Mouse (Mus musculus) bone marrow, adult 2 months (tissue): Measurements from ENCODE around the gene Gnat1. TPM values are rescaled to one million over a fixed set of nuclear protein-coding genes. Genes with fewer than 3 reads are reported as not detected.

ENCODE experiments used
- H3K27ac ChIP-seq: fragments of 200-500 bp; 2 replicates; pipeline ENCODE4 v1.5.1; 2012; ENCODE audit warnings: low read depth, mild to moderate bottlenecking, control low read depth, inconsistent platforms, low read length; ENCODE audit not compliant: control insufficient read depth, poor library complexity, insufficient read depth
- H3K4me1 ChIP-seq: fragments of 200-500 bp; 2 replicates; pipeline ENCODE4 v1.6.1; 2011; ENCODE audit warnings: low read length; ENCODE audit not compliant: control insufficient read depth, insufficient read depth
- H3K4me3 ChIP-seq: fragments of 200-500 bp; replicated peaks from 2 replicates; pipeline ENCODE3; 2011; ENCODE audit warnings: mild to moderate bottlenecking, low read depth, low read length, control low read depth; ENCODE audit not compliant: control insufficient read depth
- CTCF ChIP-seq: fragments of 200-500 bp; IDR thresholded peaks from 2 replicates; pipeline ENCODE4 v1.5.1; 2011; ENCODE audit warnings: low read length, control low read depth; ENCODE audit not compliant: control insufficient read depth, insufficient read depth
- POLR2A ChIP-seq: fragments of 200-500 bp; IDR thresholded peaks from 2 replicates; pipeline ENCODE4 v1.6.1; 2011; ENCODE audit warnings: low read depth, mild to moderate bottlenecking, control low read depth, low read length, borderline replicate concordance; ENCODE audit not compliant: control insufficient read depth
- WGBS: fragments of 180-500 bp; shearing (Covaris S2); methylation state at CpG from one replicate; pipeline ENCODE4 v1.1.7; 2018; 5-methylcytosine and 5-hydroxymethylcytosine counted together
- polyA plus RNA-seq: library from polyadenylated mRNA; stranded (reverse); fragments of >200 nt; gene quantifications from 2 replicates; pipeline ENCODE4 v1.2.4, GENCODE M21; 2011; ENCODE audit warnings: low replicate concordance; ENCODE audit not compliant: missing spikeins, insufficient read depth, insufficient read length

The Gnat1 gene
- polyA plus RNA-seq, 1 experiment = not detected

GRCm38 (mm10) chr9:107662342-107662741 is 17.2 kb downstream of the Gnat1 start:
- 75% methylated on average over 8 of the region's 8 CpGs for WGBS
- Histone ChIP-seq H3K27ac (no peak overlapping the region), H3K4me3 (no peak overlapping the region), H3K4me1 (no peaks in the 10 kb centered on the region)
- TF ChIP-seq CTCF (no peak), POLR2A (no peak)

DNA sequence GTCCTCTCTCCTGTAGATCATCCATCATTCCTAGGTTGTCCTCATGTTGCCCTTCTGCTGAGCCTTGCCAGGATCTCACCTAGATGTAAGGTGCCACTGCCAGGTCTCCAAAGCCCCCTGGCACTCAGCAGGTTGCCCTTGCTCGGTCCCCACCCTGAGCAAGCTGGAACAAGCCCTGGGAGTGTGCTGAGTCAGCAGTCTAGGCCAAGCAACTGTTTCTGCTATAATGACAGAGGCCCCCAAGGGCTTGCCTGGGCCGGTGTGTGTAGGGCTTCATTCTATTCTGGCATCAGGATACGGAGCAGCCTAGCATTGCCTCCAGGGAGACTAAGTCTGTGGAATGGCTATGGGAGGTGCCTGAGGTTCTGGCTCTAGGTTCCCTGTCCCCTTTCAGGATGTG is 18.7 kb downstream of the Gnat1 start:
- TF ChIP-seq POLR2A (no peak), CTCF (no peak)
- Histone ChIP-seq H3K4me1 (no peaks in the 10 kb centered on the region), H3K4me3 (no peak overlapping the region), H3K27ac (no peak overlapping the region)
- 73% methylated on average over 3 of the region's 3 CpGs for WGBS

GRCm38 (mm10) chr9:107659961-107660360 is 19.6 kb downstream of the Gnat1 start:
- H3K4me3 ChIP-seq = no peak overlapping the region
- 76% methylated on average over 3 of the region's 3 CpGs for WGBS
- H3K4me1 ChIP-seq = no peaks in the 10 kb centered on the region
- H3K27ac ChIP-seq = no peak overlapping the region
- TF ChIP-seq POLR2A = no peak
- TF ChIP-seq CTCF = no peak

- Histone ChIP-seq H3K4me3 (no peak overlapping the region), H3K27ac (no peak overlapping the region), H3K4me1 (no peaks in the 10 kb centered on the region)
- 87% methylated on average over 10 of the region's 10 CpGs for WGBS
- TF ChIP-seq CTCF (no peak), POLR2A (no peak)
Observed at GRCm38 (mm10) chr9:107659551-107659950, 20.0 kb downstream of the Gnat1 start.

GRCm38 (mm10) chr9:107658096-107658495 is 21.4 kb downstream of the Gnat1 start:
- no peak for TF ChIP-seq POLR2A
- no peak for TF ChIP-seq CTCF
- Histone ChIP-seq H3K4me1 (no peaks in the 10 kb centered on the region), H3K27ac (no peak overlapping the region), H3K4me3 (no peak overlapping the region)
- 79% methylated on average over 6 of the region's 6 CpGs for WGBS

- Histone ChIP-seq H3K4me1 (no peaks in the 10 kb centered on the region), H3K27ac (no peak overlapping the region), H3K4me3 (no peak overlapping the region)
- WGBS = 67% methylated on average over 5 of the region's 5 CpGs
- TF ChIP-seq CTCF = no peak
- TF ChIP-seq POLR2A = no peak
Observed at GRCm38 (mm10) chr9:107657144-107657543, 22.4 kb downstream of the Gnat1 start.

DNA sequence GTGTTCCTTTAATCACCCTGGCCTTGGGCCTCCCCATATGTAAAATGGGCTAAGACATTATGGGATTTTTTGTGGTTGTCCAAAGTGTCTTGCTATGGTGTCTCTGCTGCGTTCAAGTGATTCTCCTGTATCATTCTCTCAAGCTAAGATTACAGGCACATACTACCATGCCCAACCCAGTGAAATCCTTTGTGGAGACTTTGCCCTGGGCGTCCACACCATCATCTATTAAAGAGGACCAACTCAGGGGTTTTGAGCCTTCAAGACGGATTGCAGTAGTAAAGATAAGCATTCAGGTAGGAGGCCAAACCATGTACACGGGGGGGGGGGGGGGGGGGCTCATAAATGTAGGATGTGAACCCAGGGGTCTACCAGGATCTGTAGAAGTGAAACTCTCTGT is 24.9 kb downstream of the Gnat1 start:
- 57% methylated on average over 4 of the region's 4 CpGs for WGBS

DNA sequence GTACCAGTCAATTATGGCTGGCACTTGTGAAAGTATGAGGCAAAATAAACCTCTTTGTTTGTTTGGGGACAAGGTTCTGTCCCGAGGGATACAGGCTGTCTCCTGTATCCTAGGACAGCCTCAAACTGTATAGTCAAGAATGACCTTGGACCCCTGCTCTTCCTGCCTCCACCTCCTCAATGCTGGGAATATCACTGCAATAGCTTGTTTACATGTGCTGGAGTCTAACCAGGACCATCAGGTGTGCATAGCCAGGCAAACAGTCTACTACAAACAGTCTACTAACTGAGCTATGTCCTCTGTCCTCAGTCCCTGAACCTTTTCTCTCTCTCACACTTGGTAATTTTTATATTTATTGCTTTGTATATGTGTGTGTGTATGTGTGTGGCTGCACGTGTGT is 26.0 kb downstream of the Gnat1 start:
- Histone ChIP-seq H3K4me1 (no peaks in the 10 kb centered on the region), H3K4me3 (no peak overlapping the region), H3K27ac (no peak overlapping the region)
- TF ChIP-seq POLR2A (no peak), CTCF (no peak)
- WGBS = 72% methylated on average over 2 of the region's 2 CpGs

More for the DNA sequence above, 24.9 kb downstream of the Gnat1 start:
- Histone ChIP-seq H3K27ac (no peak overlapping the region), H3K4me1 (no peaks in the 10 kb centered on the region), H3K4me3 (no peak overlapping the region)
- TF ChIP-seq POLR2A (no peak), CTCF (no peak)

- TF ChIP-seq POLR2A (no peak), CTCF (no peak)
- Histone ChIP-seq H3K27ac (no peak overlapping the region), H3K4me3 (no peak overlapping the region), H3K4me1 (no peaks in the 10 kb centered on the region)
- 56% methylated on average over 12 of the region's 12 CpGs for WGBS
Observed at GRCm38 (mm10) chr9:107650708-107651481, 28.6 kb downstream of the Gnat1 start.
